Mouse (Mus musculus): Measurements from ENCODE around the gene Tmem203.

DNA sequence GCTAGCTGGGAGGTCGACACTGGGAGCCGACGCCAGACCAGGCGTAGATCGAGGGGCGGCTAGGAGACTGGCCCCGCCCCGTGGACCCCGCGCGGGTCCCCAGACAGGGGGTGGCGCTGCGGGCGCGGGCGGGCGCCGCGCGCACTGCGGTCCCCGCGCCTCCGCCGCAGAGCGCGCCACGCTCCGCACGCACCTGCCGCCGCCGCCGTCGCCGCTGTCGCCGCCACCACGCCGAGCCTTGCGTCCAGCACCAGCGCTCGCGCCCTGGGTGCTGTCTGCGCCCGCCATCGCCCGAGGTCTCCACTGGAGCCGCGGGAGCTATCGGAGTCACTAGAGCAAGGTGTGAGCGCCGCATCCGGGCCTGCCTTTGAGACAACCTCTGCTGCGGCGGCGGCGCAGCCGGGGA lies 13.1 kb upstream of the Tmem203 start, which contains the start of the genes Rnf208 and Cysrt1:
- TF ChIP-seq TAL1 (IDR thresholded peaks at IDR 0.05; ENCODE audit: low read length) (no peak), GATA1 (IDR thresholded peaks at IDR 0.05; ENCODE audit: low read length) (no peak)

Data from erythroblast, embryonic 14.5 days (primary cell).